Mouse (Mus musculus) olfactory bulb, adult 2 months (tissue): Measurements from ENCODE around the gene Col2a1. TPM values are rescaled to one million over a fixed set of nuclear protein-coding genes. Genes with fewer than 3 reads are reported as not detected.

Source experiments
- H3K27ac ChIP-seq: fragments of 200-500 bp; 2 replicates; pipeline ENCODE4 v1.5.1; 2012; ENCODE audit warnings: low read depth, low read length; ENCODE audit not compliant: insufficient read depth
- H3K4me1 ChIP-seq: fragments of 200-500 bp; 2 replicates; pipeline ENCODE4 v1.6.1; 2012; ENCODE audit warnings: low read length; ENCODE audit not compliant: control insufficient read depth, insufficient read depth
- H3K4me3 ChIP-seq: fragments of 200-500 bp; 2 replicates; pipeline ENCODE4 v1.5.1; 2012; ENCODE audit warnings: mild to moderate bottlenecking, low read depth, low read length, moderate library complexity; ENCODE audit not compliant: insufficient read depth
- CTCF ChIP-seq: fragments of 200-500 bp; IDR thresholded peaks from 2 replicates; pipeline ENCODE4 v1.5.1; 2012; ENCODE audit warnings: low read depth, mild to moderate bottlenecking, low read length, moderate library complexity; ENCODE audit not compliant: insufficient read depth
- POLR2A ChIP-seq: fragments of 200-500 bp; IDR thresholded peaks from 2 replicates; pipeline ENCODE4 v1.6.1; 2012; ENCODE audit warnings: mild to moderate bottlenecking, low read depth, low read length, moderate library complexity; ENCODE audit not compliant: insufficient read depth
- WGBS: fragments of 180-500 bp; shearing (Covaris S2); methylation state at CpG from one replicate; pipeline ENCODE4 v1.1.7; 2018; 5-methylcytosine and 5-hydroxymethylcytosine counted together
- polyA plus RNA-seq: library from polyadenylated mRNA; stranded (reverse); fragments of >200 nt; gene quantifications from 2 replicates; pipeline ENCODE4 v1.2.4, GENCODE M21; 2012; ENCODE audit warnings: low replicate concordance; ENCODE audit not compliant: missing spikeins, insufficient read depth, insufficient read length

The Col2a1 gene
- polyA plus RNA-seq, result not detected in 2 replicates

GRCm38 (mm10) chr15:98003822-98004739 lies at the start of gene Col2a1:
Gene Col2a1, minus strand, starts transcription at chr15:98004695.
- Histone ChIP-seq H3K27ac (no peak within 1 kb of the TSS), H3K4me1 (peaks cover 37% of the 10 kb centered on the region), H3K4me3 (peak within 1 kb of the TSS; percentile 6)
- no peak for TF ChIP-seq CTCF
- TF ChIP-seq POLR2A, result no peak
- WGBS, result 3% methylated on average over 59 of the region's 59 CpGs

GRCm38 (mm10) chr15:98051685-98052084 lies 47.2 kb upstream of the Col2a1 start:
- 92% methylated on average over 5 of the region's 5 CpGs for WGBS

GRCm38 (mm10) chr15:98048918-98049700 lies 44.6 kb upstream of the Col2a1 start:
- no peak for TF ChIP-seq POLR2A
- no peak for TF ChIP-seq CTCF
- H3K27ac ChIP-seq, result no peak overlapping the region
- 92% methylated on average over 13 of the region's 13 CpGs for WGBS

More at GRCm38 (mm10) chr15:98051685-98052084, 47.2 kb upstream of the Col2a1 start:
- H3K27ac ChIP-seq, result no peak overlapping the region
- no peak overlapping the region for H3K4me3 ChIP-seq
- no peak for TF ChIP-seq CTCF
- TF ChIP-seq POLR2A, result no peak
- no peaks in the 10 kb centered on the region for H3K4me1 ChIP-seq

GRCm38 (mm10) chr15:98044387-98044786 lies 39.9 kb upstream of the Col2a1 start:
- Histone ChIP-seq H3K27ac (no peak overlapping the region), H3K4me3 (no peak overlapping the region), H3K4me1 (no peaks in the 10 kb centered on the region)
- TF ChIP-seq CTCF, result no peak
- TF ChIP-seq POLR2A, result no peak
- 97% methylated on average over 5 of the region's 5 CpGs for WGBS

More at GRCm38 (mm10) chr15:98048918-98049700, 44.6 kb upstream of the Col2a1 start:
- H3K4me1 ChIP-seq, result no peaks in the 10 kb centered on the region
- H3K4me3 ChIP-seq, result no peak overlapping the region

- WGBS, result 95% methylated on average over 6 of the region's 6 CpGs
- TF ChIP-seq CTCF, result no peak
- no peak for TF ChIP-seq POLR2A
- H3K4me3 ChIP-seq, result no peak overlapping the region
Measured at GRCm38 (mm10) chr15:98043967-98044366, 39.5 kb upstream of the Col2a1 start.

GRCm38 (mm10) chr15:98042508-98042907 lies 38.0 kb upstream of the Col2a1 start:
- TF ChIP-seq CTCF (no peak), POLR2A (no peak)
- WGBS, result 92% methylated on average over 12 of the region's 12 CpGs
- Histone ChIP-seq H3K4me1 (no peaks in the 10 kb centered on the region), H3K4me3 (no peak overlapping the region), H3K27ac (no peak overlapping the region)

More at GRCm38 (mm10) chr15:98043967-98044366, 39.5 kb upstream of the Col2a1 start:
- Histone ChIP-seq H3K4me1 (no peaks in the 10 kb centered on the region), H3K27ac (no peak overlapping the region)

GRCm38 (mm10) chr15:98039682-98040081 lies 35.2 kb upstream of the Col2a1 start:
- Histone ChIP-seq H3K4me3 (no peak overlapping the region), H3K4me1 (no peaks in the 10 kb centered on the region), H3K27ac (no peak overlapping the region)
- 90% methylated on average over 10 of the region's 10 CpGs for WGBS
- TF ChIP-seq CTCF (no peak), POLR2A (no peak)

GRCm38 (mm10) chr15:98036578-98036977 lies 32.1 kb upstream of the Col2a1 start:
- no peak for TF ChIP-seq POLR2A
- TF ChIP-seq CTCF, result no peak
- WGBS, result 98% methylated on average over 5 of the region's 5 CpGs
- Histone ChIP-seq H3K27ac (no peak overlapping the region), H3K4me1 (0 out of 2 replicates have a peak, but pooled peaks cover 3% of the 10 kb centered on the region), H3K4me3 (no peak overlapping the region)

GRCm38 (mm10) chr15:98035076-98035755 lies 30.7 kb upstream of the Col2a1 start:
- WGBS, result 30% methylated on average over 3 of the region's 3 CpGs
- TF ChIP-seq CTCF (no peak), POLR2A (no peak)
- 0 out of 2 replicates have a peak, but pooled peaks cover 3% of the 10 kb centered on the region for H3K4me1 ChIP-seq
- H3K4me3 ChIP-seq, result no peak overlapping the region
- no peak overlapping the region for H3K27ac ChIP-seq
